Mouse (Mus musculus): ENCODE results near the gene E130114P18Rik. TPM values are rescaled to one million over a fixed set of nuclear protein-coding genes. Genes with fewer than 3 reads are reported as not detected.

Gene E130114P18Rik
- total RNA-seq, 2 experiments from 2014 or later = 1.4 TPM

- DNase-seq = no peak
Measured at GRCm38 (mm10) chr4:97693931-97694330, 83.9 kb downstream of the E130114P18Rik start.

- DNase-seq = no peak
Measured at GRCm38 (mm10) chr4:97693054-97693453, 84.8 kb downstream of the E130114P18Rik start.

DNA sequence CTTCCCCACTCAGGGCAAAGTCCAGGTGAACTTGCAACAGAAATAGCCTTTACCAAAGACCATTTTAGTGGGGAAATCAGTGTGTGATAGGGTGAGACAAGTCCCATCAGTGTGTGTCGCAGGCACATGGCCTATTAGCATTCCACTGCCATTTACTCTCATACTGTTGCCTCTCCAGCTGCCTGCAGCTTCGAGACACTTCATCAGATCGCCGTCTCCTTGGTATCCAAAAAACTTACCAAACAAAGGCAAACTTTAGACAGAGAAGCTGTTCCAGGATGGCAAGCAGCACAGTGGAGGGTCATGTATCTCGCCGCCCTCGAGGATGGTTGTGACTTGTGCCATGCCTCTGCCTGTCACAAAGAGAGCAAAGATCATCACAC is 87.5 kb downstream of the E130114P18Rik start:
- no peak for DNase-seq

GRCm38 (mm10) chr4:97689456-97690383 is 88.2 kb downstream of the E130114P18Rik start:
- peak; percentile 44 for DNase-seq

GRCm38 (mm10) chr4:97686020-97686419 is 91.9 kb downstream of the E130114P18Rik start:
- DNase-seq = no peak

DNA sequence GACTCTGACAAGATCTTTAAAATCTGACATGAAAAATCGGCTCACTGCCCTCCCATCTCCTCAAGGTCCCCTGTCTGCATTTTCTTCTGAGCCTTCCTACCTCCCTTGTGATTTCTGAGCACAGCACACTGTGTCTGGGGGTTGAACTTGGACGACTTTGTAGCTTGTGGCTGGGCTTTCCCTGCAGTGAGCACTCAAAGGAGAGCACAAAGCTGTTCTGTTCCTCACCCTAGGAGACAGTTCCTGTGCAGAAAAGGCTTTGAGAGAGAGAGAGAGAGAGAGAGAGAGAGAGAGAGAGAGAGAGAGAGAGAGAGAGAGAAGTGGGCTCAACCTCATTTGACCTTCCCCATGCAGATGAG is 101.3 kb downstream of the E130114P18Rik start:
- DNase-seq = no peak

- no peak for DNase-seq
Measured at GRCm38 (mm10) chr4:97675741-97676578, 101.9 kb downstream of the E130114P18Rik start.

DNA sequence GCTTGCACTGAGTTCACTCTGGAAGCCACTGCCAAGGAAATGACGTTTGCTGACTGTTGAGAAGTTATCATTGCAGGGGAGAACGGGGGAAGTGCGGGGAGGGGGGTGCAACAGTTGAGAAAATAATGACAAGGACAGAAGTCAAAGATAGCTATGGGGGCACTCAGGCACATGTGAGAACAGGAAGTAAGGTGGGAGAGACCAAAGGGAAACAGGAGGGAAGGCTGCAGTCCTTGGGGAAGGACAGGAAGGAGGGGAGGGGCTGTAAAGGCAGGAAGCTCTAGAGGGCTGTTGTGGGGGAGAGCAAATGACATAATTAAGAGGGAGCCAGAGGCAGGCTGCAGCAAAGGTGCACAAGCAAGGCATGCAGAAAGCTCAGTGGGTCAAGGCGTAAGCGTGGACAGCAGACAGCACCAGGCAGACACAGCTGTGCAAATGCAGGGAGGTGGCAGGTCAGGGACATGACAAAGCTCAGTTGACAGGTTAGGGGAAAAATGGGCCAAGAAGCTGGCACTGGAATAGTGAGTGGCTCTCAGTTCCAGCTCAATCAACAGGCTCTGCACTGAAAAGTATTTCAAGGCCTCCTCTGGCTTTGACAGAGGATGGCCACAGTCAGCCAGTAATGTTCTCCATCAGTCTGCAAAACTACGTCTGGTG is 103.9 kb downstream of the E130114P18Rik start:
- DNase-seq = no peak

- no peak for DNase-seq
Measured at GRCm38 (mm10) chr4:97672501-97672900, 105.4 kb downstream of the E130114P18Rik start.

DNA sequence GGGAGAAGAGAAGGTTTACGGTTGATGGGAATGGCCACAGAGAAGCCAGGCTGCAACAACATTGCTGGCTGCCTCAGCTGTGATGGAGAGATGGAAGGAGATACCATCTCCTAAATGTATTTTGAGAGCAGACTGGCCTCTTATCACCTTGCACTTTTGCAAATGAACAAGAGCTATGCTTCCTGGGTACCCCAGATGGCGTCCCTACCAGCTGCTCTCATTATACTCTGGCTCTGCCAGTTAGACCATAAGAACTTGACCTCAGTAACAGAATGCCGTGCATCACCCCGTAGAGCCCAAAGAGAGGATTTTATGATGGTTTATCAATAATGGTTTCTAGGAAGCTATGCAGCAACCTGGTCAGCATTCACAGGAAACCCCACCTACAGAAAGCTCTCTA is 106.0 kb downstream of the E130114P18Rik start:
- DNase-seq = no peak

GRCm38 (mm10) chr4:97670418-97670817 is 107.5 kb downstream of the E130114P18Rik start:
- no peak for DNase-seq

DNA sequence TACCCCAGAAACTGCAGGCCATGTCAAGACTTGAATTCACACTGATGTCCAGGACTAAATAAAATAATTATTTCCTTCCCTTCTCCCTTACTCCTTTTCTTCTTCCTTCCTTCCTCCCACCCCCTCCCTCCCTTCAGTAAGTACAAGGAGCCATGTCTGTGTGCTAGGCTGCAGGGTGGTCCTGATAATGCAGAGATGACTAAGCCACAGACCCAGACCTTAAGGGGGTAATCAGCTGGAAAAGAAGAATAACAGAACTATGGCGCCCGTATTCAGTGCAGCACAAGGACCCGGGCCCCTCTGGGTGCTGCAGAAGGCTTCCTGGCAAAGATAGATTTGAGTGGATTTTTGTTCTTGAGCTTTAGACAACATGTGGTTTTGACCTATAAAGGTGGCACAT is 108.1 kb downstream of the E130114P18Rik start:
- DNase-seq = no peak

GRCm38 (mm10) chr4:97665428-97665755 is 112.5 kb downstream of the E130114P18Rik start:
- DNase-seq = no peak

DNA sequence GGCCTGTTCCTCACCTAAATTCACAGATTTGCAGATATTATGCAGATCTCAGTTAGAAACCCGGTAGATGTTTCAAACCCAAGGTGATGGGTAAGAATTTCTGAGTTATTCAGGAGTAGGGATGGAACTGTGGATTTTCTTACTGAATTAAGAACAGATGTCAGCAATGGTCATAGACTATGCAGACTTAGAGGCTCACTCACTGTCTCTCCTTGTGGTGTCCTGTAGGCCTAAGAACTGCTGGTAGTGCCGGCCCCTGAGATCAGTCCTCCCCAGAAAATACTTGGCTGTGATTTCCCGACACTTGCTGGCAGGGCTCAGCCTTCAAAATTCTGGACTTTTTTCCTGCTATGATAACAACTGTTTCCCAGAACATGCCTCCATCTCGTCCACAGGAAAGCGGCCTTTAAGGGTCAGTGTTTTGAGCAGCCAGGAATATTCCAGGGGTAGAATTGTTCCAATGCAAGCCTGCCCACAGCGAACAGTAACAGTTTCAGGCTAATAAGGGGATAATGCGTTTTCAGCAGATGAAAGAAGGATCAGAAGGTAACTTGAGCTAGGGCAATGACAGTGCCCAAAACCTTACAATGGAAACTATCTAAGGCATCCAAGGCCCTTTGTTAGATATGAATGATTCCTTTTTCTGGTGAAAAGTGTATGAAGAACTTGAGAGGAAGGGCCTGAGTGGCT is 113.0 kb downstream of the E130114P18Rik start:
- no peak for DNase-seq

- DNase-seq = no peak
Measured at GRCm38 (mm10) chr4:97663922-97664321, 114.0 kb downstream of the E130114P18Rik start.

DNA sequence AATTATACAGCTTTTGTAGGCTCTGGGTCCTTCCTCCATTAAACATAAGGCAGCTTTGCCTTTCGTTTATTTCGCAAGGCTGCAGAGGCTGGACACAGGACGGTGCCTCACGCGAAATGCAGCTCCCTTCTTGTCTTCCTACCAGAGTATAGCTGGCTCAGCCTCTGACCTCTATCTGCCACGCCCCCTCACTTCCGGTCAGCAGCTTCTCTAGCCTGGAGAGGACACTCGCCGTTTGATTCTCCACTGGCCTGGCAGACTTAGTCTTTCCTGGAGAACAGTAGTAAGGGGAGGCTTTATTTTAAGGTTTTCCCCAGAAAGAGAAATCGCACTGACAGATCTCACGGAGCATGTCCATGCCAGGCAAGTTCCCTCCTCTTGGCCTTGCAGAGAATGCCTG is 115.0 kb downstream of the E130114P18Rik start:
- no peak for DNase-seq

- DNase-seq = no peak
Measured at GRCm38 (mm10) chr4:97661611-97662273, 116.1 kb downstream of the E130114P18Rik start.

- DNase-seq = no peak
Measured at GRCm38 (mm10) chr4:97657586-97657985, 120.3 kb downstream of the E130114P18Rik start.

DNA sequence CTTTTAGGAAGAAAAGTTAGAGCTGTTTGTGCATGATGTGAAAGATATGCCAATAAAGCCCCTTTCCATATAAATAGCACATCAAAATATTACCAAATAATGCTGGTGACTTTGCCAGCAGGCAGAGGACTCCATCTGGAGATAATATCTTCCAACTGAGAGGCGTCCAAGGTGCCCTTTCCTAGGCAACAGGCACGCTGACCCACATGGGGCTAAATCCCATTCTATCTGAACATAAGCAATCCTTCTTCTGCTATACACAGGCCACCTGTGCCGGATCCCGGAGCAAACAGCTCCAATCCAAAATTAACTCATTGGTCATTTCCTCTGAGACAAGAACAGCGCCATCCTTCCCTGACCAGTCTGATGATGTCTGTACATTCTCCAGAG is 128.3 kb downstream of the E130114P18Rik start:
- DNase-seq = no peak

GRCm38 (mm10) chr4:97648825-97649625 is 128.9 kb downstream of the E130114P18Rik start:
- DNase-seq = peak; percentile 20

DNA sequence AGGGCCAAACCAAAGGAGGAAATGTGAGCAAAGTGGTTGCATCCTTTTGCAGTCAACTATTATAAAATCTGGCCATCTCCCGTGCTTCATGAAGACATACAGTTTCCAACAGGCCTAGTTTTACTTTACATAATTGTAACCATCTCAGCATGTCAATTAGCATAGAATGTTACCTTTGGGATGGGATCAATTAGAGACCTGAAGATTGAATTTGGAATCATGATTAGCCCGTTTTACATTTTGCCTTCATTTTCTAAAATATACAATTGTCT is 129.5 kb downstream of the E130114P18Rik start:
- no peak for DNase-seq
